Mouse (Mus musculus): ENCODE measurements around the gene Cdk5r1.

Cdk5r1 gene

DNA sequence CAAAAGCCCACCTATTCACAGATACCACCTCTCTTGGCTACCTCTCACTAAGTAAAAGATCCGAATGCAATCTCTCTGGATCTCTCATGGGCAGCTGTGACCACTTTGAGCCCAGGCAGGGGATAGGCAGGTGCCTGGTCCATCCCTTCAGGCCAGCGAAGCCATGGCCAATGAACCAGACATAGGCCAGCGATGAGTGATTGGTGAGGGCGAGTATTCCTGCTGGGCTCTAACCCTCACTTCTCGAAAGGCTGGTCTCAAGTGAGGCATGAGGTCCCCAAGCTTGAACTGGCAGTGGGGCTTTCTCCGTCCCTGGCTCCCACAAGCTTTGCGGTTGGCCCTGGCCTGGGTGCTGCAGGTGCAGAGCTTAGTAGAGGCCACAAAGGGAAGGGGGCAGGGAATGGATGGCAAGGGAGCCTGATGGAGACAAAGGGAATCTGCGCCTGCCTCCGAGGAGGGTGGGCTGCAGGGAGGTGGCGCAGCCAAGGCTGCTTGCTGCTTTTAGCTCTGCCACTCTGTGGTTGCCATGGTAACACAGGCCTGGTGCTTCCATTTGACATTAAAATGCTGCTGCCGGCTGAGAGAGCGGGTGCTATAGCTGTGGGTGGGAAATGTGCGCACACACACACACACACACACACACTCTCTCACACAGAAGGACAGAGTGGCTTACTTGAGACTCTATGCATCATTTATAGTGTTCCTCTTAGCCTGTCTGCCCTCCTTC lies 27.1 kb downstream of the Cdk5r1 start:
- CTCF ChIA-PET: interaction anchor here (1.4 kb wide), 1 partner anchor 11 kb away, joined by 3 read pairs; no protein-coding TSS in a partner anchor

DNA sequence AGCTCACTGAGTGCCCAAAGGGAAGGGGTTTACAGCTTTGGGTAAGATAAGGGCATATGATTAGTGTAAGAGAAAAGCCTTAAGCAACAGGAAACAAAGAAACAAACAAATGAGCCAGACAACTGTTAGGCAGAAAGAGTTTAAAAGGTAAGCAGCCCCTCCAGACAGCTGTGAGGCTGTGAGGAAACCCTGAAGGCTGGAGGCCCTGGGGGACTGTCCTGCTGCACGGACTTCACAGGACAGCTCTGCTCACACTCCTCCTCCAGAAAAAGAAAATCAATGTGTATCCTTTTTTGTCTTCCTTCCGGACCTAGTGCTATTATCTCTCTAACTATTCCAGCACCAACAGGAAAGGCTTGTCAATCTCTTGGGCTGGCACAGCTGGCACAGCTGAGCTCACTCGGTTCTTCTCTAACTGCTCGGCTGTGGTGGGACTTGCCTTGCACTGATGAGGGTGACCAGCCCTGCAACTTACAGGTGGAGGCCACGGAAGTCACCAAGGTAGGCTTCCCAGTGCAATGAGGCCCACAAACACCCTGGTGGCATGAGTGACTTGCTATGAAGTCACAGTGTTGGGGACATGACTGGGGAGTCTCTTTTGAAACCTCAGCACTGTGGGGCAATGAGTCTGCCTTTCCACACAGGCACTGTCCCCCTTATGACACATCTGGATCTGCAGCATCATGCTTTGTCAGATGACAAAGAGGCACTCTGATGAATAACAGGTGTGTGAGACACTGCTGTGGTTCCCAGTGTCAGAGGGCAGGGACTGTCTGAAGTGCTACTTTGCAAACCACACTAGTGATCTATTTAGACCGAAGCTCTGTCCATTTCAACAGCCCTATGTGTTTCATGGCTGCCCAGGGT lies 27.9 kb downstream of the Cdk5r1 start:
- CTCF ChIA-PET: interaction anchor here (1.4 kb wide), 1 partner anchor 10 kb away, joined by 3 read pairs; no protein-coding TSS in a partner anchor

DNA sequence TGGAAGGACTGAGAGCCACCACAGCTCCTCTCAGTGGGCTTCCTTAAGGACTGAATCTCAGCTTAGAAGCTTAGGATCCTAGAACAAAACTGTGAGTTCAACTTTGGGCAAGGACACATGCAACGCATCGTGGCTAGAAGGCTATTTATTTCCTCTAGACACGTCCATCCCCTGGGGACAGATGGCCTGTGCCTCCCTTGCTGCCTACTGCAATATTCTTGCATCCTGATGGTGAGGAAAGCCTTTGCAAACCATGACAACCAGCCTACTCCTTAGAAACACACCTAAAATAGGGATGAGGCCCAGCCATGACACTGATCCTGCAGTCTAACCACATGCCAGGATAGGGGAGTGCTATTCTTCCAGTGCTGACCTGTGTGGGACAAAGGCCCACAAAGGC lies 28.8 kb downstream of the Cdk5r1 start:
- CTCF ChIA-PET: no interaction called here

DNA sequence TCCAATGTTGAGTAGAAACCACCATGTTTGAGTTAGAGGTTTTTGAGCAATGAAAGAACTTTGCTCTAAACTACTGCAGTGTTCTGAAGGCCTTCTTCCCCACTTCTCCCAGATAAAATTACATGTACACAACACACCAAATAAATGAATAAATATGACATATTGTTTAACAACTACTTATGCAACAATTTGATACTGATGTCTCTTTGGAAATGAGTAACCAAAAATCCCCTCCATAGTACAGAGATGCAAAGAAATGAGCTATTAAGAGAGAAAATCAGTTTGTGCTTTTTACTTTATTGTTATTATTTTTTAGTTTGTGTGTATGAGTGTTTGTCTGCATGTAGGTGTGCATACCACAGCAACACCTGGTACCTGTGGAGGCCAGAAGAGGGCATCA lies 29.7 kb downstream of the Cdk5r1 start:
- CTCF ChIA-PET: no interaction called here

DNA sequence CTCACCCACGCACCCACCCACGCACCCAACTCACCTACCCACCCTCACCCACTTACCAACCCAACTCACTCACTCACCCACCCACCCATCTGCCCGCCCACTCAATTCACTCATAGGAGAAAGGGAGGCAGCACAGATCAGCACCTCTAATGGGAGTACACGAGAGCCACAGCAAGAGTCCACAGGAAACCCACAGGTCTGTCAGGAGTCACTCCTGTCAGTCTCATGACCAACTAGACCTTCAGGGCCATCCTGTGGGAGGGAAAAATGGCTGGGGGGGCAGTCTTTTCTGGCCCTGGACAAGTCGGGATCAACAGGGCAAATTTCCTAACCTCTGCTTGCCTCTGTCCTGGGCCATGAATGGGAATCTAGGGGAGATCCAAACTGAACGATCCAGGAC lies 31.0 kb downstream of the Cdk5r1 start:
- CTCF ChIA-PET: no interaction called here

DNA sequence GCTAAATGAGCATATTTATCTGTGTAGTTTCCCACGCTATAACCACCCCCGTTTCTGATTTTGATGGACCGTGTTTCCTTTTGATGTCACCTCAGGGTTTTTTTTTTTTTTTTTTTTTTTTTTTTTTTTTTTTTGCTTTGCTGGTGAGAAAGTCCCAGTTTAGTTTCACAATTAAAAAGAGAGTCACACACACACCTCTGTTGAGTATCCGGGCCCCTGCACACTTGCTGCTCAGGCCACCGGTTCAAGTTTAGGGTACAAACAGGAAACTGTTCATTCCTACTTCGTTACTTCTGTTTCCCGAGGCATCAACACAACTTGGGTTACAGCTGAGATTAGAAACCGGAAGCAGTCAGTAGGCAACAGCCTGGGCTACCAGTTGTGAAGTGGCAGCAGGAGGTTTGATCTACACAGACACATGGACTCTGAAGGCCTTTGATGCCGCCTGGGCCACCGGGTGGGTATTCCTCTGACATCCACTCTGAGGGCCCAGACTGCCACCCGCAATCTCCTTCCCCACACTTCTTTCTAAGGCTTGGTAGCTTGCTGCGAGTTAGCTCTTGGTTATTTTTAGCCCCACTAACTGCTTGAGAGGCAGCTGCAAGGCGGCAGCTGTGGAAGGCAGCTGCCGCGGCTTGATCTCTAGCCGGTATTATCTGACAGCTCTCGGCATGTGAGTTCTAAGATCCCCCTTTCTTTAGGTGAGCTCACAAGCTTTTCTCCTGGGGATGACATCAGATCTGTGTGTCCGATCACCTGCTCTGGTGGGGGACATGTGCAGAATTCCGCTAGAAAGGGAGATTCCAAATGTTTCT lies 31.7 kb downstream of the Cdk5r1 start:
- CTCF ChIA-PET: no interaction called here

DNA sequence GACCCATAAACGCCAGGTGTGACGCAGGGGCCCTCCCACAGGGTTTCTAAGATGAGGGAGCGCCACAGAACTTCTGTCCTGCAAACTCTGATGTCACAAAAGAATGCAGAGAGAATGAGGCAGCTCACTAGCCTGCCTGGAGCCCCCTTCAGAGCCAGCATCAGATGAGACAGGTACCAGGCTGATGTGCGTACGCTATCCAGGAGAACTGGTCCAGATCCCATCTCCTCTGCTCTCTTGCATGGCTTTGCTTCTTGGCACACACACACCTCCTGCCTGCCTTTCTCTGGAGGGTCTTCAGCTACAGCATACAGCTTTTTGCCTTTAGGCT lies 32.3 kb downstream of the Cdk5r1 start:
- CTCF ChIA-PET: no interaction called here

DNA sequence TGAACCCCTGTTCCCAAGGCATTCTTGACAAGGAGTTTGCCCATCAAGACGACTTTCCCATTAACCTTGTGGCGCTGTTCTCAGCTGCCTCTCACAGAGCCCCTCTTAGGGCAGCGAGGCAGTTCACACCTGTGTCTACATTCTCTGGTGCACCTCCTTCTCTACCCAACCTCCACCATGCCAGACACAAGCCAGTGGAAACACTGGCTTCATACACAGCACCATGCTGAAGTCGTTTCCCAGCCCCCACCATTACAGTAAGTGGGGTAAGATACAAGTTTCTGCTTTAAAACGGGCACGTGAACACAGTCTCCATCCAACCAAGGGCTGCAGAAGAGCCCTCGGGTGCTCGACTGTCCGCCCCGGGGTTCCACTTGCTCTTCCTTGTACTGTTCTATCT lies 33.3 kb downstream of the Cdk5r1 start:
- CTCF ChIA-PET: interaction anchor here (0.5 kb wide), 1 partner anchor 299 kb away, joined by 4 read pairs; no protein-coding TSS in a partner anchor

DNA sequence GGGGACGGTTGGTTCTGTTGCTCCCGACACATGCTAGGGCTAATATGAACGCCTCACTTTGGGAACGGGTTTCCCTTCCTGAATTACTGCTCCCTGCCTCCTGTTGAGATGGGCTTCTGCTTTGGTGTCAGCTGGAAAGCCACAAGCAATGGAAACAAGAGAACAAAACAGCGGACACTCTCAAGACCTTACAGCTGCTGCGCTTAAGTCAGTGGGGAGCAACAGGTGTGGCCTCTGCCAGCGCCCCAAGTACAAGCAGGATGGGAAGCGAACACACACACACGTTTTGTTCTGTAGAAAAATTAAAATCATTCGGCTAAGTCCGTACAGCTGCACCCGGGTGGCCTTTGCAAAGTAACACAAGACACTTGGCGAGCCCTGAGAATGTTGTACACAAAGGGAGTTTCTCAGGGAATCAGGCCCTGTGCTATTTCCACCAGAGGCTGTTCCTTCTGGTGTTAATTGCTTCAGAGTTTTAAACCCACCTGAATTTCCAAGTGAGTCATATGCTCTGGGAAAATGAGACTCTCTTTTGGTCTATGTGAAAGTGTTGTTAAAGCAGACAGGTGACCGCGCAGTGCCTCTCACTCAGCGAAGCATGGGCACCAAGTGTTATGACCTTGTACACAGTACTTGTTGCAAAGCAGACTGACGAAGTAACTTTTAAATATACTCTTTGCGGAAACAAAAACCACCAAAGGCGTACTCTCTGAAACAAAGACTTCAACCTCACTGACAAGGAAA lies 35.7 kb downstream of the Cdk5r1 start:
- CTCF ChIA-PET: no interaction called here

DNA sequence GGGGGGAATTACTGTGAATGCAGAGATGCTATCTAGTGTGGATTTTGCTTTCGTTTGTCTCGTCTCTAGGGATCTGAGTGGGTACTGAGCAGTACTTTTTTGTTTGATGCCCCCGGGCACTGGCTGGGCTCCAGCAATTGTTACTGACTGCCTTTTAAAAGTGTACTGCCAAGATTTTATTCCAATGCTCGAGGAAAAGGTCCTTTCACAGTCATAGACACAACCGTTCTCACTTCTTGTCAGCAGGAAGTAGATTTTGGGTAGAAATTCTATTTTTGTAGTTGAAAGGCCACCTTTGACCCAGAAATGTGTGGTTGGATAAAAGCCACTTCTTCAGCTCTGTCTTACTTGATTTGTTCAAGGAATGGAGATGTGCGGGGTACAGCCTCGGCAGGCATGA lies 37.0 kb downstream of the Cdk5r1 start:
- CTCF ChIA-PET: no interaction called here

DNA sequence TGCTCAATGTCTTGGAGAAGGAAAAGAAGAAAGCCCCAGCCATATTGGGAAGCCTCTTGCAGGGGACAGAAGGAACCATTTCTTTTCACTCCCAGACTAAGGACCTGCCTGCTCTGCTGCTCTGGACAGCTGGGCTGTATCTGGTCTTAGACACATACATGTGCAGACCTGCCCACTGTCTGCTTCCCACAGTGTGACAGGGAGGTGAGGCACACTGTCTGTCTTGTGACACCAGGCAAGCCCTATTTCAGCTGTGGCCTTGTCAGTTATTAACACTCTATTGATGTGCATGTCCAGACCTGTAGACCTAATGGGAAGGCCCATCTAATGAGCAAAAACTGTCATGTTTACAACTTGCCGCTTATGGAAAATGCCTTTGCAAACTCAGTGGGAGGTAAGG lies 38.5 kb downstream of the Cdk5r1 start:
- CTCF ChIA-PET: interaction anchor here (1.3 kb wide), 1 partner anchor 11 kb away, joined by 3 read pairs; no protein-coding TSS in a partner anchor

DNA sequence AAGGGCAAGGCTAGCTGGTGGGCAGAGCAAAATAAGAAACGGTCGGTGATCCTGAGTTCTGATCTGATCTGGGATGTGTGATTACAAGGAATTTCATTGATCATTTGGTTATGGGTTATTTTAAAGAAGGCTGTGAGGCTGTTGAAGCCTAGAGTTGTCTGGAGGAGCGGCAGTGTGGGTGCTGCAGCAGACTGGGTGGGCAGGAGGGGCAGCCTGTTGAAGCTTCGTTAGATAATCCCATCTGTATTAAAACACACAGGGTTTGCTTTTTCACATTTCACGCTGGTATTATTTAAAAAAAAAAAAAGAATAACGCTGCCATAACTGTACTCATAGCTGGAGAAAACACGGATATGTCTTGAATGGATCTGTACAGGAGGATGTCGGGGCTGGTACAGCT lies 39.1 kb downstream of the Cdk5r1 start:
- CTCF ChIA-PET: no interaction called here

DNA sequence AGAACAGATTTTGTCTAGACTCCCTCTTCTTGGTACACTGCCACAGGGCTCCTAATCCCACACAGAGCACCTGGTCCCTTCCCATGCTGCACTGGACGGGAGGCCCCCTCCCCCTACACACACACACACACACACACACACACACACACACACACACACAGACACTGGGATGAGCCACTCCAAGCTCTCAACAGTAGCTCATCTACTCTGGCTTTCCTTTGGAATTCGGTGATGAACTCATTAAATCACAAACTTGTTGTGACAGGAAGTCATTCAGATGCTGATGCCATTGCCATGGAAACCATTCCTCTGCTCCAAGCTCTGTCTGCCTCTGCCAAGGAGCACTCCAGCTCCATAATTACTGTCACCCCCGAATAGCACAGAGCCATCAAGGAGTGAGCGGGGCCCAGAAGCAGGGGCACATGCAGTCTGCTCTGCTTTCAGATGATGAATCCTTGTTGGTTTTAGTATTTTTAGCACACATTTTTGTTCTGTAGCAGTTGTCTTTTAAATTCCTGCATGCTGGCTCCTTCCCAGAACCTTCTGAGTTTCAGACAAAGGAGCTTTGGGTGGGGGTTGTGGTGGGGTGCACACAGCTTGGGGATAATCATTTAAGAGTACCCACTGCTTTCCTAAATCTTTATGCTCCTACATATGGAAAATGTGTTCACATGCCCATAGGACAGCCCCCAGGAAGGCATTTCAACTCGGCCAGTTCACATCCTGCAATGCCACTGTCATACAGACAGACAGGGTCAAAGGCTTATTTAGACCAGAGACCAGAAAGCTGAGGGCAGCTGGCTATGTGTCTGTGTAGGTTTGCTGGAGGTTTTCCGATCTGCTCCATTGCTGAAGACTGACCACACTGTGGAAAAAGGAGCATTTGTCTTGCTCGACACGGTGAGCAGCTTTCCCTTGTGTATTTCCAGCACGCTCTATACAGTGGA lies 41.9 kb downstream of the Cdk5r1 start:
- CTCF ChIA-PET: interaction anchor here (0.5 kb wide), 1 partner anchor 30 kb away, joined by 3 read pairs; no protein-coding TSS in a partner anchor

DNA sequence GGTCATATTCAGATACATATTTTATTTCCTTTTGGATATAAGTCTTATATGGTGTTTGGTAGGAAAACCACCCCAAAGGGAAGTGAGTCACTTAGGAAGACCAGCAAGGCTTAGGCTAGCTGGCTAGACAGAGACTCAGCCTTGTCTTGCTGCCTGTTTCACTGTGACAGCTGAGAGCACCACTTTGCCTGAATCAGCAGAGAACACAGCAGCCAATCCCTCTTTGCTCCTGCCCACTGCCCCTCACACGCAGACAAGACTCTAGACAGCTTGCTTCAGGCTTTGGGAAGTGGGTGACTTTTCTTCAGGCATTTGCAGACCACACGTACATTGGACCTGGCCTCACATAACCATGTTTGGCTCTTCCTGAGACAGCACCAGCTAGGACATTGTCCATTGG lies 44.3 kb downstream of the Cdk5r1 start:
- CTCF ChIA-PET: no interaction called here

DNA sequence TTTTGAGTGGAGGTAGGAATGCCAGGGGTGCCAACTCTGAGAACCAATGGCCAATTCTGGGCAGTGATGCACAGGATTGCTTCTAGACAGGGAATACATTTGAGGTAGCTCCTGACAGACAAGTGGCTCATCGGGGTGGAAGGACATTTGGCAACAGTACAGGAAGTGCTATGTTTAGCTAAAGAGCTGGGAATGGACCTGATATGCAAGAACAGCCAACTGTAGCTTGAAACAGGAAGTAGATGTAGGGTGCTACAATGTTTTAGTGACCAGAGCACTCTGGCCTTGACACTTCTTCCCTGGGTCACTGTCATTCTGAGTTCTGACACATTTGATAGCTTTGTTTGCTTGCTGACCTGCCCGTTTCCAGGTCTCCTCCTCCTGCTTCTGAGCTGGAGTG lies 46.0 kb downstream of the Cdk5r1 start:
- CTCF ChIA-PET: no interaction called here

DNA sequence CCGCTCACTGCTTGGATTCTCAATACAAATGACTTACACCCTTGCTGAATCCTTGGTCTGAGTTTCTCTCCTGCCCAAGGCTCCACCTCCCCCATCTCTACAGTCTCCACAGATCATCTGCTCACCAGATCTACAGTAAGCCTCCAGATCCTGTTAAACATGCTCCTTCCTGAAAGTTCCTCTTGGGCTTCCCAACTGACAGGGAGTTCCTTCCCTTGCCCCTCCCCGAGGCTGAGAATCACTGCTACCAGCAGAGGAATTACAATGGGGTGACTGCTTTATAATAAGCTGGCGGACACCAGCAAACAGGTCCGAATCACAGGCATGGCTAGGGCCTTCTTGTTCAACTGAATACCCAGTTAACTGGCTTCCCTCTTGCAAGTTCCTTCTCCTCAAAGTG lies 46.6 kb downstream of the Cdk5r1 start:
- CTCF ChIA-PET: no interaction called here

DNA sequence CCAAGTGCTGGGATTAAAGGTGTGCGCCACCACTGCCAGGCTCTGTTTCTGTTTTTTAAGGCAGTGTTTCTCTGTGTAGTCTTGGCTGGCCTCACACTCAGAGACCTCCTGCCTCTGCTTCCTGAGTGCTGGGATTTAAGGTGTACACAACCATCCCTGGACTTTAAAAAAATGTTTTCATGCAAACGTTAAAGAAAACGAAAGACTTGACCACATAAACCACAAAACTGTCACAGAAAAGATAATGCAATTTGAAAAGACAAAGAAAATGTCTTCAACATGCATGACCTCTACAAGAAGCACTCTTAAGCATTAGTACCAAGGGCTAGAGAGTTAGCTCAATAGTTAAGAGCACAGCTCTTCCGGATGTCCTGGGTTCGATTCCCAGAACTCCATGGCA lies 47.4 kb downstream of the Cdk5r1 start:
- CTCF ChIA-PET: no interaction called here

DNA sequence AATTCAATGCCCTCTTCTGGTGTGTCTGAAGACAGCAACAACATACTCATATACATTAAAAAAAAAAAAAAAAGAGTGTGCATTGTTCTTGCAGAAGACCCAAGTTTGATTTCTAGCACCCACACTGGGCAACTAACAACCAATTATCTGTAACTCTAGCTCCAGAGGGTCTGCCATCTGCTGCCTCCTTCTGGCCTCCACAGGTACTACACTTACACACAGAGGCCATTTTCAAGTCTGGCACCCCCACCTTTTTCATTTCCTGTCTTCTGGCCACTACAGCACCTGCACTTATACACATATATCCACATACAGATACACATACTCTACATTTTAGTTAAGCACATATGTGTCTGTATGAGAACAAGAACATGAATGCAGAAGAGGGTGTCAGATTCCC lies 50.9 kb downstream of the Cdk5r1 start:
- CTCF ChIA-PET: interaction anchor here (0.7 kb wide), 1 partner anchor 243 kb away, joined by 12 read pairs; no protein-coding TSS in a partner anchor

DNA sequence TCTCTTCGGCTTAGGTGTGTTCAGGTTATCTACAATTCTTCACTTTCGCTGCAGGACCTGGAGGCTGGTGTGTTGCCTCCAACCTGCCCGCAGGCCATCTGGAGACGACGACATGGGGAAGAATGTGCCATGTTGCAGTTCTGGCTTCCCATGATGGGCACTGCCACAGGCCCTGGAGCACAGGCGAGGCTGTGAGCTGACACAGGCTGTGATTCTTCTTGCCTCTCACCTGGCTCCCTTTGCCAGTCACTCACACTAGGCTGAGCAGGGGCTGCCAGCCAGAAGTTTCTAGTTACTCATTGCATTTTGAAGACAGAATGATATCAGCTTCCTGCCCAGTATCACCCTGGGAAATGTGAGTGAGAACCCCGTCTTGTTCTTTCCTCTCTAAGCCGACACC lies 52.3 kb downstream of the Cdk5r1 start:
- CTCF ChIA-PET: no interaction called here
